Mouse (Mus musculus): Measurements from ENCODE around the gene Prim1. TPM values are rescaled to one million over a fixed set of nuclear protein-coding genes. Genes with fewer than 3 reads are reported as not detected.
A peak's percentile ranks its signal among the peaks of the same experiment; 100 is the strongest.

Prim1 gene
- 51.8 and 63.5 TPM in 2 replicates for total RNA-seq (2012; rRNA removed)

GRCm38 (mm10) chr10:128015068-128015934 lies at the start of gene Prim1:
TSS of gene Prim1 (plus strand) at chr10:128015168.
- in situ Hi-C loops (cut with MboI; ENCODE audit: low sequenced_read_pairs in 2 of 2, unreplicated experiment in 2 of 2): no loop called here
- no peaks in the 10 kb centered on the region for H3K9me3 ChIP-seq (ENCODE audit: control insufficient read depth, insufficient read depth, low read depth, low read length)
- DNase-seq (ENCODE audit: low read depth, low spot score): peak; percentile 82
- H3K4me3 ChIP-seq (ENCODE audit: insufficient read depth in 1 of 2, low read depth in 1 of 2, low read length in 2 of 2, poor library complexity in 1 of 2, severe bottlenecking in 1 of 2): peak within 1 kb of the TSS; percentile 96 to 97
- peaks cover 14% of the 10 kb centered on the region for H3K36me3 ChIP-seq (ENCODE audit: control insufficient read depth, insufficient read depth, low read length, poor library complexity, severe bottlenecking)
- H3K4me1 ChIP-seq (ENCODE audit: control insufficient read depth in 2 of 2, insufficient read depth in 2 of 2, low read length in 2 of 2, poor library complexity in 1 of 2): peaks cover 0 to 2% of the 10 kb centered on the region in 2 experiments; a peak in 1 of 4 replicates
- TF ChIP-seq ZC3H11A (IDR thresholded peaks at IDR 0.05; ENCODE audit: borderline replicate concordance, low read depth, low read length) (no peak), MAFK (IDR thresholded peaks at IDR 0.05; ENCODE audit: insufficient read depth, low read depth, low read length) (no peak), CHD2 (IDR thresholded peaks at IDR 0.05; ENCODE audit: low read depth, low read length) (peak; percentile 62; the same call in 1 of the 2 replicates), HCFC1 (IDR thresholded peaks at IDR 0.05; ENCODE audit: borderline replicate concordance, insufficient read depth, low read length) (peak; percentile 99)
- peak within 1 kb of the TSS; percentile 97 for H3K9ac ChIP-seq (ENCODE audit: insufficient read depth, low read depth, low read length, poor library complexity, severe bottlenecking)
- H3K27ac ChIP-seq (ENCODE audit: insufficient read depth, low read depth, low read length, poor library complexity, severe bottlenecking): no peak within 1 kb of the TSS

DNA sequence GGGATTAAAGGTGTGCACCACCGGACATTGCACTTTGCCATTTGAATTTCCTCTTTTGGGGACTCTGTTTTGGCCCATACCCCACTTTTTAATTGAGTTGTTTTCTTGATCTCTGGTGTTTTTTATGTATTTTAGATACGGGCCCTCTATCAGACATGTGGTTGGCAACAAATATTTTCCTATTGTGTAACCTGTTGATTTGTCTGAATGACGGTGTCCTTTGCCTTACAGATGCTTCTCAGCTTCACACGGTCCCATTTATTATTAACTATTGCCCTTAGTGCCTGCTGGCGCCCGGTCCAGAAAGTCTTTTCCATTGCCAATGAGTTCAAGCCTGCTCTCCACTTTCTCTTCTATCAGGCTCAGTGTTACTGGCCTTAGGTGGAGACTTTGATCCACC lies 48.5 kb upstream of the Prim1 start:
- TF ChIP-seq HCFC1 (IDR thresholded peaks at IDR 0.05; ENCODE audit: borderline replicate concordance, insufficient read depth, low read length): no peak
- no peak for TF ChIP-seq ZC3H11A (IDR thresholded peaks at IDR 0.05; ENCODE audit: borderline replicate concordance, low read depth, low read length)
- no peak for TF ChIP-seq ZNF384 (IDR thresholded peaks at IDR 0.05; ENCODE audit: low read depth, low read length)
- no peak for TF ChIP-seq CHD2 (IDR thresholded peaks at IDR 0.05; ENCODE audit: low read depth, low read length)
- no peak for TF ChIP-seq MAFK (IDR thresholded peaks at IDR 0.05; ENCODE audit: insufficient read depth, low read depth, low read length)

GRCm38 (mm10) chr10:127969820-127970219 lies 45.1 kb upstream of the Prim1 start:
- Histone ChIP-seq H3K9ac (ENCODE audit: insufficient read depth, low read depth, low read length, poor library complexity, severe bottlenecking) (no peak overlapping the region), H3K4me3 (ENCODE audit: insufficient read depth in 1 of 2, low read depth in 1 of 2, low read length in 2 of 2, poor library complexity in 1 of 2, severe bottlenecking in 1 of 2) (no peak overlapping the region), H3K9me3 (ENCODE audit: control insufficient read depth, insufficient read depth, low read depth, low read length) (no peaks in the 10 kb centered on the region), H3K36me3 (ENCODE audit: control insufficient read depth, insufficient read depth, low read length, poor library complexity, severe bottlenecking) (no peaks in the 10 kb centered on the region), H3K27ac (ENCODE audit: insufficient read depth, low read depth, low read length, poor library complexity, severe bottlenecking) (no peak overlapping the region), H3K4me1 (ENCODE audit: control insufficient read depth in 2 of 2, insufficient read depth in 2 of 2, low read length in 2 of 2, poor library complexity in 1 of 2) (no peaks in the 10 kb centered on the region; a peak in 1 of 4 replicates)
- TF ChIP-seq ZC3H11A (IDR thresholded peaks at IDR 0.05; ENCODE audit: borderline replicate concordance, low read depth, low read length): no peak
- no peak for TF ChIP-seq HCFC1 (IDR thresholded peaks at IDR 0.05; ENCODE audit: borderline replicate concordance, insufficient read depth, low read length)
- no peak for TF ChIP-seq CHD2 (IDR thresholded peaks at IDR 0.05; ENCODE audit: low read depth, low read length)
- no peak for TF ChIP-seq ZNF384 (IDR thresholded peaks at IDR 0.05; ENCODE audit: low read depth, low read length)
- no peak for TF ChIP-seq MAFK (IDR thresholded peaks at IDR 0.05; ENCODE audit: insufficient read depth, low read depth, low read length)
- in situ Hi-C loops (cut with MboI; ENCODE audit: low sequenced_read_pairs in 2 of 2, unreplicated experiment in 2 of 2): no loop called here
- DNase-seq (ENCODE audit: low read depth, low spot score): no peak

More for the DNA sequence above, 48.5 kb upstream of the Prim1 start:
- H3K4me1 ChIP-seq (ENCODE audit: control insufficient read depth in 2 of 2, insufficient read depth in 2 of 2, low read length in 2 of 2, poor library complexity in 1 of 2): no peaks in the 10 kb centered on the region; a peak in 1 of 4 replicates
- no peak overlapping the region for H3K27ac ChIP-seq (ENCODE audit: insufficient read depth, low read depth, low read length, poor library complexity, severe bottlenecking)
- H3K36me3 ChIP-seq (ENCODE audit: control insufficient read depth, insufficient read depth, low read length, poor library complexity, severe bottlenecking): no peaks in the 10 kb centered on the region
- no peak for DNase-seq (ENCODE audit: low read depth, low spot score)
- H3K9ac ChIP-seq (ENCODE audit: insufficient read depth, low read depth, low read length, poor library complexity, severe bottlenecking): no peak overlapping the region
- in situ Hi-C loops (cut with MboI; ENCODE audit: low sequenced_read_pairs in 2 of 2, unreplicated experiment in 2 of 2): no loop called here
- H3K4me3 ChIP-seq (ENCODE audit: insufficient read depth in 1 of 2, low read depth in 1 of 2, low read length in 2 of 2, poor library complexity in 1 of 2, severe bottlenecking in 1 of 2): no peak overlapping the region
- no peaks in the 10 kb centered on the region for H3K9me3 ChIP-seq (ENCODE audit: control insufficient read depth, insufficient read depth, low read depth, low read length)

DNA sequence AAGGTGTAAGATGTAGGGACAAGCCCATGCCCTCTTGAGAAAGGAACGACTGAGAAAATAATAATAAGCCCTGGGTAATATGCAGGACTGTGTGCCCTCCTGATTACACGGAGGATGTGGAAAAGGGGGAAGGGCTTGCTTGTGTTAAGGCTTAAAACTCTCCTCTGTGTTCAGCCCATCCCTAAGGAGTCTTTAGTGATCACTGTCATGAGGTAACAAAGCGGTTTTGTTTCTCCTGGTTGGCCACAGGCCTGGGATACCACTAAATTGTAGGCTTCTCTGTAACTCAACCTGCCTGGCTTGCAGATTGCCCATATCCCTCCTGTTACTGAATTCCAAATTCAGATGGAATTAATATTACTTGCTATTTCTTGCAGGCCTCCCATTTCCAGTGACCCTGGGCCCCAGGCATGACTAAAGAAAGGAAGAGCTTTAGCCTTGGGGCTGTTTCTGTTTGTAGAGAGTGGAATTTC lies 44.6 kb upstream of the Prim1 start:
- TF ChIP-seq ZNF384 (IDR thresholded peaks at IDR 0.05; ENCODE audit: low read depth, low read length) (no peak), CHD2 (IDR thresholded peaks at IDR 0.05; ENCODE audit: low read depth, low read length) (no peak), HCFC1 (IDR thresholded peaks at IDR 0.05; ENCODE audit: borderline replicate concordance, insufficient read depth, low read length) (no peak), ZC3H11A (IDR thresholded peaks at IDR 0.05; ENCODE audit: borderline replicate concordance, low read depth, low read length) (no peak), MAFK (IDR thresholded peaks at IDR 0.05; ENCODE audit: insufficient read depth, low read depth, low read length) (no peak)
- Histone ChIP-seq H3K4me3 (ENCODE audit: insufficient read depth in 1 of 2, low read depth in 1 of 2, low read length in 2 of 2, poor library complexity in 1 of 2, severe bottlenecking in 1 of 2) (no peak overlapping the region), H3K4me1 (ENCODE audit: control insufficient read depth in 2 of 2, insufficient read depth in 2 of 2, low read length in 2 of 2, poor library complexity in 1 of 2) (peaks cover 0 to 2% of the 10 kb centered on the region in 2 experiments; a peak in 1 of 4 replicates), H3K27ac (ENCODE audit: insufficient read depth, low read depth, low read length, poor library complexity, severe bottlenecking) (no peak overlapping the region), H3K36me3 (ENCODE audit: control insufficient read depth, insufficient read depth, low read length, poor library complexity, severe bottlenecking) (no peaks in the 10 kb centered on the region), H3K9ac (ENCODE audit: insufficient read depth, low read depth, low read length, poor library complexity, severe bottlenecking) (no peak overlapping the region), H3K9me3 (ENCODE audit: control insufficient read depth, insufficient read depth, low read depth, low read length) (no peaks in the 10 kb centered on the region)
- in situ Hi-C loops (cut with MboI; ENCODE audit: low sequenced_read_pairs in 2 of 2, unreplicated experiment in 2 of 2): no loop called here
- DNase-seq (ENCODE audit: low read depth, low spot score): no peak

Data from ES-E14 (cell line).